Mouse (Mus musculus) megakaryocyte-erythroid progenitor cell, adult 5-6 weeks (primary cell): ENCODE results near the gene Atf7ip2. TPM values are rescaled to one million over a fixed set of nuclear protein-coding genes. Genes with fewer than 3 reads are reported as not detected.
"Not testable (repeated sequence)": the region's sequence is repeated elsewhere in the genome, so short reads cannot be mapped to it uniquely, and the experiment has no call there.

Experiments
- ATAC-seq: replicated peaks from 2 replicates; pipeline ENCODE4 v1.8.0; 2016; ENCODE audit warnings: mild to moderate bottlenecking, inconsistent platforms; ENCODE audit not compliant: severe bottlenecking, poor library complexity, low FRiP score, low TSS enrichment
- total RNA-seq, 2 experiments: library from RNA; stranded (forward) in 1 of 2; stranded (reverse) in 1 of 2; fragments of 200-1000, 215-1000 nt in 1 of 2; fragments of >200 nt in 1 of 2; fragmentation: Nextera tagmentation in 1 of 2; gene quantifications; 2 replicates each; pipeline ENCODE4 v1.2.3; 2014 to 2017

Gene Atf7ip2
- total RNA-seq (2014; fragmentation: Nextera tagmentation) (not detected in 2 replicates), total RNA-seq (2017) (not detected in 2 replicates)

DNA sequence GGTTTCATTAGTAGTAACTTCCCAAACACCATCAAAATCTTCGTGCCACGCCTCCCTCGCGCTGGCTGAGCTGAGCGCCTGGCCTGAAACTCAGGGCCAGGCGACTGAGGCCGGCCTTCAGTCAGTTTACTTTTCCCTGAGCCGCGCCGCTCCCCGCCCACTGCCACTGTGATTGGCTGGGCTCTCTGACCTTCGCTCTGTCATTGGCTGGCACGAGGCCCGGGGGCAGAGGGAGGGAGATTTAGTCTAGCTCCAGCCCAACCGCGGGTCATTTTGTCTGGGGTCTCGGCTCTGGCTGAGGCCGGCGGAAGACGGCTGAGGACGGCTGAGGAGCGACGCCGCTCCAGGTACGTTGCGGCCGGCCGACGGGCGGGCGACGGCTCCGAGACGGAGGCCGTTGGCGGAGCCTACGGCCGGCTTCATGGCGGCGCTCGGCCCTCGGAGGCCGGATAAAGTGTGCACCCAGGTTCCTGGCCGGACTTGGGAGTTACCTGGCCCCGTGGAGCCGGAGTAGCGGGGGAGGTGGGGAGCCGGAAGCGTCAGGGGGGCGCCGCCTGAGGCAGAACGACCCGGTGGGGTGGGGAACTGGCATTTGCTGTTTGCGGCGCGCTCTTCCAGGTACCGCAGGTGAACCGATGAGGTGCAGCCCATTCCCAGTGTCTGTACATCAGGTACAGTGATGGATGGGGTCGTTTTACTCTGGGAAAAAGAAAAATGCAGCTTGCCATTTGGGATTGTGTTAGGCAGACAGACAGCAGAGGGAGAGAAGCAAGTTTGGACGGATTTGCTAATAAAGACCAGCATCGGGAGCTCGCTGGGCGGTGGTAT is at the start of gene Atf7ip2:
Gene Atf7ip2, plus strand, starts transcription at position 34 of the 828 bp plus-strand sequence.
- peak; percentile 74 for ATAC-seq

DNA sequence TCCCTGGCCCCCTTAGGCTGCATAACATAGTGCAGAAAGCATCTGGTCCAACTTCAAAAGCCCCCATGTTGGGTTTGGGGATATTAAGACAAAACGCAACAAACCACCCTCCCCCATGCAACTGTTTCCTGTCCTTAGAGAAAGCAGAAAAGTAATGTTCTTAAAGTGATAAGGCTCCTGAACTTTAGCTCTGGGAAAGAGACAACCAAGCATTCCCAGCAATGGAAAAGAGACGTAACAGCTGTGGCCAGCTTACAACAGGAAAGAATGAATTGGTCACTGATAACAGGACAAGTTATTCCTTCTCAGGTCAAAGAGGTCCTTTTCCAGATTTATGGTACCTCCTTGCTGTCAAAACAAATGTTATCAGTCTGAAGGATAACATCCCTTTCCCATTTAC is 49.3 kb upstream of the Atf7ip2 start:
- no peak for ATAC-seq

- no peak for ATAC-seq
Observed at GRCm38 (mm10) chr16:10147401-10147800, 45.1 kb upstream of the Atf7ip2 start.

DNA sequence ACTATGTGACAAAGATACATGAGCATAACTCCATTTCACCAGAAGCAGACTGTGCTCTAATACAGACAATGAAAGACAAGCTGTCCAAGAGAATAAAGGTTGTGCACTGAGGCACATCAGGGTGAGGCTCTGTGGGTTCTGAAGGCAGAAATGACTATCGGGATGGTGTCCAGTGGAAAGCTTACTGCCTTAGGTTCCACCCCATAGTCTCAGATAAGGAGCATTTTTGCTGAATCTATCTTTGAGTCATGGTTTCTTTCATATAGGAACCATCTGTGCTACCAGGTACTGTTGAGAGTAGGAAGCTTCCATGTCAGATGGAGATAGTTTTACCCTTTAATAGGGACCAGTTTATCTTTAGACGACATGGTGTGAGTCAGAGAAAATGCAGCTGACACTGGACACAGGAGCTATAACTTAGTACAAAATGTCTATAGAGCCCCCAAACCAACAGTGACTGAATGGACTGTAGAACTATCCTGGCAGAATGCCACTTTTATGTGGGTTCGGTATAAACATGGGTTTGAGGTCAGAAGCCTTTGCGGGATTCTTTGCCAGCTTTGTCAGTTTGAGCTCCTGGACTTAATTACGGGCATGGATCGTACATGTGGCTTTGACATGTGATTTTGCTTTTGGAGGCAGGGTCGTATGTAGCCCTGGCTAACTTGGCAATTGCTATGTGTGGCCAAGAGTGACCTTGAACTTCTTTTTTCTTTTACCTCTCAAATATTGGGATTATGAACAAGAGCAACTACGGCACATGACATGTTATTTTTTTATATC is 23.2 kb upstream of the Atf7ip2 start:
- ATAC-seq: no peak

DNA sequence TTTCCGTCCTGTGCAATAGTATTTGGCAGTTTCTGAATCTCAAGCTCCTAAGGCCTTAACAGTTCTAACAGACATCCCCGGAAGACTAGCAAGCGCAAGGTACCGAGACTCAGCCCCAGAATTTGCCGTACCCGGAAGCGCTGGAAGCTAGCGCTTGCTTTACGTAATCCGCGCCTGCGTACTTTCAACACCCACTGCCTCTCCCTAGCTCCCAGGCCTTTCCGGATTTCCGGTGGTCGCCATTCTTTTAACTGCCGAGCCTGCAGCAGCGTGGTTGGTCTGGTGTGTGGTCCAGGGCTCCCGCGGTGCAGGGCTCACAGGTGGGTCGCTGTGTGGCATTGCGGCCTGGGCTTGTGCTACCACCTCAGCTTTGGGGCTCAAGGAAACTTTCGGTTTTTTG is 22.5 kb upstream of the Atf7ip2 start, which contains the start of gene Rpl39l:
Gene Rpl39l, plus strand, starts transcription at position 222 of the 400 bp plus-strand sequence.
- no peak for ATAC-seq

- ATAC-seq: no peak
Observed at GRCm38 (mm10) chr16:10171276-10171675, 21.2 kb upstream of the Atf7ip2 start.

DNA sequence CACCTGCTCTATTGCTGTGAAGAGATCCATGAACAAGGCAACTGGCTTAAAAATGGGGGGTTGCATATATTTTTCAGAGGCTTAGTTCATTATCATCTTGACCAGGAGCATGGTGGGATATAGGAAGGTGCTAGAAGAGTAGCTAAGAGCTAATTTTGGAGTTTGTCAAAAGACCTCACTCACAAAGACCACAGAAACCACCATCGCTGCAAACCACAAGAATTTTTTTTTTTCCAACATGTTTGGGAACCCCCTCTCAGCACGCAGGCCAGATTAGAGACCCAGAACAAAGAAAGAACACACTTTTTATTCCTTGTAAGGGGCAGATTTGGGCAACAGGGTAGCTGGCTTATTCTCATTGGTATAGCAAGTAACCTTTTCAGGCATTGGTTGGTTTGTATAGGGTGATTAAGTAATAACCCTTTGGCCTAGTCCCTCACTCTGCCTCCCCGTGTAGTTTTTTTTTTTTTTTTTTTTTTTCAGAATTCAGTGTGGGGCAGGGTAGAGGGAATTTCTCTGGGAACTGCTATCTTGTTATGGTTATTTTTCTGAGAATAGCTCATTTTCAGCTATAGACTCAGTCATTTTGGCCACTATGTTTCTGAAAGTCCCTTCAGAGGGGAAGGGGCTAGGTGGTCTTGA is 20.2 kb upstream of the Atf7ip2 start:
- ATAC-seq: no peak

- ATAC-seq: not testable (repeated sequence)
Observed at GRCm38 (mm10) chr16:10187461-10187860, 5.1 kb upstream of the Atf7ip2 start.

DNA sequence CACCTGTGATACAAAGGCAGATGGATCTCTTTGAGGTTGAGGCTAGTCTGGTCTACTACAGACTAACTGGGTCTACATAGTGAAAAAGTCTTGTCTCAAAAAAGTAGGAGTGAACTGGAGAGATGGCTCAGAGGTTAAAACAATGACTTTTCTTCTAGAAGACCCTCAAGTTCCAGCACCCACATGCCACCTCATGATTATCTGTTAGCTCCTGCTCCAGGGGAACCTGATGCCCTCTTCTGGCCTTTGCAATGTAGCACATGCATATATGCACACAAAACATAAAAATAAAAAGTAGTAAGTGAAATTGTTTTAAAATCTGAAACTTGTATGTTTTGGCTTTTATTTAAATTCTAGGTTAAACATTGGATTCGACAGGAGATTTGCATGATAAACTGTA is 16.3 kb downstream of the Atf7ip2 start:
- no peak for ATAC-seq

- not testable (repeated sequence) for ATAC-seq
Observed at GRCm38 (mm10) chr16:10216366-10216765, 23.9 kb downstream of the Atf7ip2 start.

DNA sequence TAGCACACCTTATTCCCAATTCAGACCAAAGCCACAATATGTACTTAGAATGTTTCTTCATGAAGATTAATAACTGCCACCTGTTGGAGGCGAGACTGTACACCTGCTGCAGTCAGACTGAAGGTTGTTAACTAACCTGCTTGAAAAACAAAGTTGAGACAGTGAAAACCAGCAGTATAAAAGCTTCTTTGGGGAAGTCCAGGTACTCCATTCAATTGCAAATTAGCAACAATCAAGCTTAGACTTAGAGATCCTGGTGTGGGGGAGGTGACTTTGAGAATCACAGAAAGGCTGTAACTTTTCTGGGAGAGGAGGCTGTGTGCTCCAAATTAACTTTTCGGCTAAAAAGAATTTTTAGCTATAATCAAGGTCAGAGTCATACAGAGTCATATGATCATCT is 24.5 kb downstream of the Atf7ip2 start:
- not testable (repeated sequence) for ATAC-seq

DNA sequence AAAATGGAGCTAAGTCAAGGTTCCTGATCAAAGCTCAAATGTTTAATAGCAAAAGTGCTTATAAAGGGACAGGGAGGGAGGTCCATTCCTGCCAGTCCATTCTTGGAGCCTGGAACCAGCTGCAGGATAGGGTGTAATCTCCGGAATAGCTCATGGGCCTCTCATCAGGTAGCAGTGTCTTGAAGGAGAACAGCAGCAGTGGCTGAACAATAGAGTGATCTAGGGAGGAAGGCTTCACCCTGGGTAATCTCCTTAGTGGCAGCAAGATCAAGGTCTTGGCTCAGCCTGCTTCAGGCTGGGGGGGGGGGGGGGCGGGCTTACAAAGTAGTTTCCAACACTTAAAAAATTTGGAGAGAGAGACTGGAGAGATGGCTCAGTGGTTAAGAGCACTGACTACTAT is 34.8 kb downstream of the Atf7ip2 start:
- ATAC-seq: no peak

DNA sequence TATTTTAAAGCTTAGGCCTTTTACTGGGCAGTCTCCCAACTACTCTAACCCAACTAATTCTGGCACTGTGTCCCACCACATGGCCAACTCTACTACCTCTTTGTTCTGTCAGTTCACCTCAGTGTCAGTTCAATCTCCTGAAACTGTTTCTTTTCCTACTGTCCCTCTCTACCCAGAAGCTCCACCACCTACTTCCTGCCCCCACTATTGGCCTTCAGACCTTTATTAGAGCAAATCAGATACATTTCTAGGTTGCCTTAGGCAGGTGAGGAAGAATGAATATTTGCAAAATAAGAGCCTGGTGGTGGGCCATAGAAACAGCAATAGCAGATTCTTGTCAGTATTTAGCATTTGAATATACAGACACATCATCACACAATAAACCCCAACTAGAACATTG is 44.1 kb downstream of the Atf7ip2 start:
- ATAC-seq: no peak

DNA sequence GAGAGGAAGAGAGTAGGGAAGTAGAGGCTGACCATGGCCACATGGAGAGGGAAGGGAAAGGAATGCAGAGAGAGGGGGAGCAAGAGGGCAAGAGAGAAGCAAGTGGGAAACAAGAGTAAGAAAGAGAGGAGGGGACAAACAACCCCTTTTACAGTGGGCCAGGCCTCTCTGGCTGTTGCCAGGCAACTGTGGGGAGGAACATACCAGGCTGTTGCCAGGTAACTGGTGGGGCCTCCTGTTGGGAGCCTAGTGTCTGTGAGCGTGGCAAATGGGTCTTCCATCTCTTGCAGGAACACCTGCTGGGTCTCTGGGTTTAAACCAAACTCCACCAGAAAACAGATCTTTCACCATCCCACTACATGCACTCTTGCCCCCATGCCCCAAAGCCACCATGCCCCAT is 61.5 kb downstream of the Atf7ip2 start:
- ATAC-seq: no peak

DNA sequence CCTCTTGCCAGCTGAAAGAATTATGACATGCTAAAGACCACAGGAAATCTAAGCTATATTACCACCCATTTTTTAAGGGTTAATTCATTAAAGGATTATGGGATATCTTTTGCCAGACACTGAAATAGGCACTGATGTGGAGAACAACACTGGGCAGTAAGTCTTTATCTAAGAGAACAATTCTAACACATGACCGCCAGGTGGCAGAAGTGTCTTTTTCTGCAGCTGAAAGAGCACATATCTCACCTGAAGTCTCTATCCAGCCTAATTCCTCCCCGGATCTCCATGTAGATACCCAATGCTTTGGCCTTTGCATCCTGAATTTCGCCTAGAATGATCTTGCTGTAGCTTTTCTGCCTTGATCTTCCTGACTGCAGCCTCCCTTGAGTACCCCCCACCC is 79.7 kb downstream of the Atf7ip2 start:
- ATAC-seq: 0 out of 2 replicates have a peak, but pooled peaks have one; percentile 68

GRCm38 (mm10) chr16:10274465-10274864 is 82.0 kb downstream of the Atf7ip2 start:
- 0 out of 2 replicates have a peak, but pooled peaks have one; percentile 44 for ATAC-seq

GRCm38 (mm10) chr16:10276778-10277177 is 84.3 kb downstream of the Atf7ip2 start:
- not testable (repeated sequence) for ATAC-seq

- ATAC-seq: peak; percentile 82
Observed at GRCm38 (mm10) chr16:10280286-10280951, 87.9 kb downstream of the Atf7ip2 start.

- no peak for ATAC-seq
Observed at GRCm38 (mm10) chr16:10281890-10282289, 89.4 kb downstream of the Atf7ip2 start.
